8 mouse cellular contexts compared by ENCODE assay signal in the genomic region with DNA sequence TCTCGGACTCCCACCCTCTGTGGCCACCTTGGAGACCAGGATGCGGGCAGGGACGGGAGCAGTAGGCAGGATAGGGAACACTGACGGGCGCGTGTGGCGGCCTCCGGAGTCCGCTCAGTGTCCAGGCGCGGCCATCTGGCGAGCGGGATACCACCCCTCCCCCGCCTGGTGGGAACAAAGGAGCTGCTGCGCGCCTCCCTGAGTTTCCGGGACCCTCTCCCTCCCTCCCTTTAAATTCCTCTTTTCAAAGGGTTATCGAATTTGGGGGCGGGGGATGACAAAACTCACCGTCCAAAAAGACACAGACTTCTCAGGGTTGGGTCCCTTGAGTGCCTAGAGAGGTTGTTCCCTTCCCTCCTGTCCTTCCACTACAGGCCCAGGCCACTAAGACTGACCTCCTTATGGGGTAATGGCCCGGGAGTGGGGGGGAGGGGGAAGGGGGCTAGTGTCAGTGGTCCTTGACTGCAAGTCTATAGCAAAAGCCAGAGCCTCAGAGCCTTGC. TPM values are rescaled to one million over a fixed set of nuclear protein-coding genes. Genes with fewer than 3 reads are reported as not detected.
DNase-seq lines count a peak whose midpoint lies in the region; ATAC-seq lines count a peak whose summit lies in the region.

No protein-coding gene starts in this region.

- no peaks in the 10 kb centered on the region for H3K27me3 ChIP-seq in kidney, embryonic 14.5 days (ENCODE audit: control insufficient read depth, insufficient read depth, low read length)
- no peaks in the 10 kb centered on the region for H3K27me3 ChIP-seq in hindbrain, embryonic 13.5 days
- no peaks in the 10 kb centered on the region for H3K27me3 ChIP-seq in midbrain, embryonic 13.5 days

- H3K9me3 ChIP-seq in kidney, embryonic 14.5 days (ENCODE audit: control insufficient read depth, low read length) = no peaks in the 10 kb centered on the region
- H3K9me3 ChIP-seq in hindbrain, embryonic 13.5 days = no peaks in the 10 kb centered on the region
- H3K9me3 ChIP-seq in midbrain, embryonic 13.5 days = no peaks in the 10 kb centered on the region

- WGBS in kidney, embryonic 14.5 days = 0% methylated on average over 21 of the region's 21 CpGs
- WGBS in hindbrain, embryonic 13.5 days = under 1% methylated on average over 21 of the region's 21 CpGs
- under 1% methylated on average over 21 of the region's 21 CpGs for WGBS in midbrain, embryonic 13.5 days

- H3K4me3 ChIP-seq in kidney, embryonic 14.5 days (ENCODE audit: low read length) = peak overlapping the region; percentile 89
- H3K4me3 ChIP-seq in hindbrain, embryonic 13.5 days = peak overlapping the region; percentile 91
- H3K4me3 ChIP-seq in midbrain, embryonic 13.5 days (replicated peaks) = peak overlapping the region; percentile 90

- H3K4me2 ChIP-seq in kidney, embryonic 14.5 days (replicated peaks; ENCODE audit: low read depth, low read length) = peak overlapping the region; percentile 96
- peak overlapping the region; percentile 99 for H3K4me2 ChIP-seq in hindbrain, embryonic 13.5 days
- H3K4me2 ChIP-seq in midbrain, embryonic 13.5 days (replicated peaks) = peak overlapping the region; percentile 99

- H3K36me3 ChIP-seq in kidney, embryonic 14.5 days (ENCODE audit: control insufficient read depth, insufficient read depth, low read length) = peaks cover 21% of the 10 kb centered on the region
- H3K36me3 ChIP-seq in hindbrain, embryonic 13.5 days = peaks cover 25% of the 10 kb centered on the region
- peaks cover 25% of the 10 kb centered on the region for H3K36me3 ChIP-seq in midbrain, embryonic 13.5 days

- peak overlapping the region; percentile 98 for H3K27ac ChIP-seq in kidney, embryonic 14.5 days (ENCODE audit: low read depth, low read length)
- peak overlapping the region; percentile 100 for H3K27ac ChIP-seq in hindbrain, embryonic 13.5 days
- peak overlapping the region; percentile 100 for H3K27ac ChIP-seq in midbrain, embryonic 13.5 days

- peak; percentile 18 for ATAC-seq in kidney, embryonic 14.5 days (ENCODE audit: low FRiP score, low TSS enrichment)
- ATAC-seq in hindbrain, embryonic 13.5 days (ENCODE audit: low FRiP score) = peak; percentile 4; the same call in 1 of the 2 replicates
- ATAC-seq in midbrain, embryonic 13.5 days = peak; percentile 86
- ATAC-seq in granulocyte monocyte progenitor cell, adult 5-6 weeks (replicated peaks; ENCODE audit: poor library complexity, severe bottlenecking) = no peak

- H3K4me1 ChIP-seq in kidney, embryonic 14.5 days (ENCODE audit: control insufficient read depth, insufficient read depth, low read length) = peaks cover 14% of the 10 kb centered on the region
- H3K4me1 ChIP-seq in hindbrain, embryonic 13.5 days (replicated peaks) = peaks cover 51% of the 10 kb centered on the region
- H3K4me1 ChIP-seq in midbrain, embryonic 13.5 days (replicated peaks) = peaks cover 47% of the 10 kb centered on the region

- no peak for DNase-seq in kidney, adult 8-10 months
- peak; percentile 62 for DNase-seq in ZHBTc4 (ENCODE audit: low read depth, low spot score)
- no peak for DNase-seq in cerebellum, adult 9-11 months
- DNase-seq in right cerebral cortex, postnatal 25 days = no peak

- H3K9ac ChIP-seq in kidney, embryonic 14.5 days (ENCODE audit: low read depth, low read length) = peak overlapping the region; percentile 93
- H3K9ac ChIP-seq in hindbrain, embryonic 13.5 days = peak overlapping the region; percentile 98
- H3K9ac ChIP-seq in midbrain, embryonic 13.5 days (replicated peaks) = peak overlapping the region; percentile 81

RNA-seq across cellular contexts. Expression of a gene that starts 0.5 kb away (rescaled TPM):
- 54.9 and 79.9 TPM in 2 replicates for polyA plus RNA-seq in kidney, embryonic 14.5 days (2014; fragmentation: Nextera tagmentation; extraction: Ambion mirVana)
- 67.9 and 69.7 TPM in 2 replicates for polyA plus RNA-seq in hindbrain, embryonic 13.5 days (2015; fragmentation: Nextera tagmentation; extraction: Ambion mirVana)
- polyA plus RNA-seq in midbrain, embryonic 13.5 days (2015; fragmentation: Nextera tagmentation; extraction: Ambion mirVana) = 83.6 and 89.2 TPM in 2 replicates
- total RNA-seq in granulocyte monocyte progenitor cell, adult 5-6 weeks (2014; fragmentation: Nextera tagmentation) = 79.3 and 146 TPM in 2 replicates
- total RNA-seq in granulocyte monocyte progenitor cell, adult 5-6 weeks (2017) = 45.2 and 59.7 TPM in 2 replicates

RNA-seq across cellular contexts. Expression of a gene that starts 28.6 kb away (rescaled TPM):
- polyA plus RNA-seq in kidney, embryonic 14.5 days (2014; fragmentation: Nextera tagmentation; extraction: Ambion mirVana) = 58.2 and 80.3 TPM in 2 replicates
- 45.6 and 48.6 TPM in 2 replicates for polyA plus RNA-seq in hindbrain, embryonic 13.5 days (2015; fragmentation: Nextera tagmentation; extraction: Ambion mirVana)
- 51.4 and 55.7 TPM in 2 replicates for polyA plus RNA-seq in midbrain, embryonic 13.5 days (2015; fragmentation: Nextera tagmentation; extraction: Ambion mirVana)
- 48.2 and 60.7 TPM in 2 replicates for total RNA-seq in granulocyte monocyte progenitor cell, adult 5-6 weeks (2014; fragmentation: Nextera tagmentation)
- 63.0 and 74.8 TPM in 2 replicates for total RNA-seq in granulocyte monocyte progenitor cell, adult 5-6 weeks (2017)

RNA-seq across cellular contexts. Expression of a gene that starts 40.8 kb away (rescaled TPM):
- 213 and 239 TPM in 2 replicates for polyA plus RNA-seq in kidney, embryonic 14.5 days (2014; fragmentation: Nextera tagmentation; extraction: Ambion mirVana)
- polyA plus RNA-seq in hindbrain, embryonic 13.5 days (2015; fragmentation: Nextera tagmentation; extraction: Ambion mirVana) = 265 and 274 TPM in 2 replicates
- polyA plus RNA-seq in midbrain, embryonic 13.5 days (2015; fragmentation: Nextera tagmentation; extraction: Ambion mirVana) = 268 and 273 TPM in 2 replicates
- total RNA-seq in granulocyte monocyte progenitor cell, adult 5-6 weeks (2014; fragmentation: Nextera tagmentation) = 82.5 and 83.6 TPM in 2 replicates
- total RNA-seq in granulocyte monocyte progenitor cell, adult 5-6 weeks (2017) = 91.8 and 116 TPM in 2 replicates

RNA-seq across cellular contexts. Expression of a gene that starts 40.8 kb away (rescaled TPM):
- 19.3 and 26.2 TPM in 2 replicates for polyA plus RNA-seq in kidney, embryonic 14.5 days (2014; fragmentation: Nextera tagmentation; extraction: Ambion mirVana)
- polyA plus RNA-seq in hindbrain, embryonic 13.5 days (2015; fragmentation: Nextera tagmentation; extraction: Ambion mirVana) = 98.0 and 98.5 TPM in 2 replicates
- polyA plus RNA-seq in midbrain, embryonic 13.5 days (2015; fragmentation: Nextera tagmentation; extraction: Ambion mirVana) = 84.6 TPM in 2 replicates
- total RNA-seq in granulocyte monocyte progenitor cell, adult 5-6 weeks (2014; fragmentation: Nextera tagmentation) = 23.8 TPM in 2 replicates
- 3.1 and 4.7 TPM in 2 replicates for total RNA-seq in granulocyte monocyte progenitor cell, adult 5-6 weeks (2017)
